13 mouse cellular contexts compared by ENCODE assay signal in the genomic region with DNA sequence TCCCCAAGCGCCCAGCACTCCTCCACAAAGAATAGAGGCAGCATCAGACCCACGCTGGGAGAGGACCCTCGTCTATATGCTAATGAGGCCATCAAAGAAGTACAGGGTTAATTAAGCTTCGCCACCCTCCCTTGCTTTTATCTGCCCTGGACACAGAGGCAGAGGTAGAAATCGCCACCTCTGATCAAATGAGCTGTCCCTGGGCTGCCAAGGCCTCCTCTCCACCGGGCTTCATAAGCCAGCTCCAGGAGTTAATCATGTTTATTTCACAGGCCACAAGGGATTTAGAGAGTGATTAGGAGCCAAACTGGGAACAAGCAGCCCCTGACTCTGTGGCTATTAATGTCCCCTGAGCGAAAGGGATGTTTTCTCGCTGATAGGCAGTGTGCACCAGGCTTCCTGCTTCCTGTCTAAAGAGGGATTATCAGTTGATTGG.
DNase-seq lines count a peak whose midpoint lies in the region; ATAC-seq lines count a peak whose summit lies in the region.
"Had no signal": no experiment of that assay in that cellular context is flagged by ENCODE, and none has a peak within 500 bp of the region (broad histone marks: within the 10 kb centered on the region; RNA-seq: fewer than 3 reads in every experiment).

No protein-coding gene starts in this region.

- DNase-seq in heart, embryonic 10.5 days (ENCODE audit: low spot score): peak; percentile 80
- DNase-seq in heart, postnatal 25 days (ENCODE audit: low spot score): no peak
- no peak for DNase-seq in neural tube, embryonic 11.5 days (ENCODE audit: low spot score)
- no peak for DNase-seq in neural tube, embryonic 10.5 days (ENCODE audit: extremely low spot score, low spot score)
- DNase-seq in midbrain, embryonic 11.5 days (ENCODE audit: low spot score, missing footprints): peak; percentile 89
- DNase-seq in layer of hippocampus, postnatal 36 days: no peak
- DNase-seq in gastrocnemius, postnatal 25 days: no peak
- DNase-seq in cerebellum, adult 11 months: no peak
- DNase-seq: cerebellum, postnatal 36 days; kidney, adult 18-20 months had no signal

- H3K4me2 ChIP-seq in neural tube, embryonic 11.5 days (ENCODE audit: low read depth): no peak overlapping the region
- H3K4me2 ChIP-seq in midbrain, embryonic 11.5 days: no peak overlapping the region
- H3K4me2 ChIP-seq: liver, embryonic 15.5 days; stomach, embryonic 15.5 days had no signal

- peak; percentile 75 for ATAC-seq in neural tube, embryonic 11.5 days (ENCODE audit: insufficient read depth, low FRiP score, low TSS enrichment)
- peak; percentile 60 for ATAC-seq in midbrain, embryonic 11.5 days (ENCODE audit: low FRiP score)

- H3K9ac ChIP-seq in neural tube, embryonic 11.5 days (ENCODE audit: low read length): no peak overlapping the region
- peak overlapping the region; percentile 46; the same call in 1 of the 2 replicates for H3K9ac ChIP-seq in midbrain, embryonic 11.5 days (ENCODE audit: low read length)
- H3K9ac ChIP-seq: liver, embryonic 15.5 days; stomach, embryonic 15.5 days had no signal

- intact Hi-C loops in heart, postnatal 25 days (cut with DNase I): no loop called here

- H3K36me3 ChIP-seq in heart, embryonic 10.5 days: no peaks in the 10 kb centered on the region
- no peaks in the 10 kb centered on the region for H3K36me3 ChIP-seq in neural tube, embryonic 11.5 days (ENCODE audit: control insufficient read depth, insufficient read depth, low read length)
- H3K36me3 ChIP-seq in midbrain, embryonic 11.5 days (ENCODE audit: control insufficient read depth, insufficient read depth, low read length): no peaks in the 10 kb centered on the region
- H3K36me3 ChIP-seq: liver, embryonic 15.5 days; stomach, embryonic 15.5 days had no signal

- peak overlapping the region; percentile 80 for H3K27ac ChIP-seq in heart, embryonic 10.5 days
- peak overlapping the region; percentile 44; the same call in 1 of the 2 replicates for H3K27ac ChIP-seq in neural tube, embryonic 11.5 days (ENCODE audit: low read depth, low read length)
- H3K27ac ChIP-seq in midbrain, embryonic 11.5 days (ENCODE audit: low read depth, low read length): peak overlapping the region; percentile 36; the same call in 1 of the 2 replicates
- H3K27ac ChIP-seq: left cerebral cortex, adult 2 months; liver, embryonic 15.5 days; stomach, embryonic 15.5 days had no signal

- peaks cover 46% of the 10 kb centered on the region for H3K4me1 ChIP-seq in heart, embryonic 10.5 days
- peaks cover 16% of the 10 kb centered on the region for H3K4me1 ChIP-seq in neural tube, embryonic 11.5 days (ENCODE audit: control insufficient read depth, insufficient read depth, low read length)
- H3K4me1 ChIP-seq in midbrain, embryonic 11.5 days (ENCODE audit: control insufficient read depth, insufficient read depth, low read length): peaks cover 33% of the 10 kb centered on the region
- H3K4me1 ChIP-seq: liver, embryonic 15.5 days had no signal

- no peak overlapping the region for H3K4me3 ChIP-seq in heart, embryonic 10.5 days
- H3K4me3 ChIP-seq in neural tube, embryonic 11.5 days (ENCODE audit: low read depth, low read length): no peak overlapping the region
- no peak overlapping the region for H3K4me3 ChIP-seq in midbrain, embryonic 11.5 days (ENCODE audit: low read depth, low read length)
- H3K4me3 ChIP-seq: left cerebral cortex, adult 2 months; liver, embryonic 15.5 days; stomach, embryonic 15.5 days had no signal

- no peaks in the 10 kb centered on the region for H3K9me3 ChIP-seq in heart, embryonic 10.5 days
- H3K9me3 ChIP-seq in neural tube, embryonic 11.5 days (ENCODE audit: control insufficient read depth, low read length): no peaks in the 10 kb centered on the region
- no peaks in the 10 kb centered on the region for H3K9me3 ChIP-seq in midbrain, embryonic 11.5 days (ENCODE audit: control insufficient read depth, low read length)
- H3K9me3 ChIP-seq: liver, embryonic 15.5 days; stomach, embryonic 15.5 days had no signal

- H3K27me3 ChIP-seq in heart, embryonic 10.5 days (ENCODE audit: insufficient read depth, poor library complexity, severe bottlenecking): no peaks in the 10 kb centered on the region
- no peaks in the 10 kb centered on the region for H3K27me3 ChIP-seq in neural tube, embryonic 11.5 days (ENCODE audit: control insufficient read depth, insufficient read depth, low read length)
- H3K27me3 ChIP-seq in midbrain, embryonic 11.5 days (ENCODE audit: control insufficient read depth, insufficient read depth, low read length): no peaks in the 10 kb centered on the region
- H3K27me3 ChIP-seq: liver, embryonic 15.5 days; stomach, embryonic 15.5 days had no signal

- WGBS in heart, embryonic 10.5 days: 10% methylated on average over 8 of the region's 8 CpGs
- WGBS in neural tube, embryonic 11.5 days: 26% methylated on average over 8 of the region's 8 CpGs
- 10% methylated on average over 8 of the region's 8 CpGs for WGBS in midbrain, embryonic 11.5 days

Comparison
In these comparisons a context has a peak if more than half of its experiments do, and no peak if none do; other contexts are left out.
1. DNase-seq: peak in heart, embryonic 10.5 days (single experiment) and midbrain, embryonic 11.5 days (single experiment); none in heart, postnatal 25 days (single experiment), neural tube, embryonic 11.5 days (single experiment), neural tube, embryonic 10.5 days (single experiment), layer of hippocampus, postnatal 36 days (0 of 2), gastrocnemius, postnatal 25 days (single experiment) and cerebellum, adult 11 months (single experiment).
2. Peak in every context shown above with its lines, with median percentiles within 50 percentile points of each other: H3K27ac ChIP-seq.